Mouse (Mus musculus) forebrain, embryonic 16.5 days (tissue): ENCODE data around the gene Camp. TPM values are rescaled to one million over a fixed set of nuclear protein-coding genes. Genes with fewer than 3 reads are reported as not detected.

Experiments used
- ATAC-seq: fragments of 200-750 bp; cut with Nextera tagmentation; 2 replicates; pipeline ENCODE4 v1.8.0; 2017; ENCODE audit warnings: mild to moderate bottlenecking, moderate library complexity
- H3K27ac ChIP-seq: fragments of 300-500 bp; sonication (generic); 2 replicates; pipeline ENCODE4 v1.5.1; 2014; ENCODE audit warnings: low read length, control low read depth
- H3K27me3 ChIP-seq: fragments of 300-500 bp; sonication (generic); replicated peaks from 2 replicates; pipeline ENCODE4 v1.6.1; 2014; ENCODE audit warnings: low read length; ENCODE audit not compliant: control insufficient read depth, insufficient read depth
- H3K36me3 ChIP-seq: fragments of 300-500 bp; sonication (generic); 2 replicates; pipeline ENCODE4 v1.6.1; 2014; ENCODE audit not compliant: control insufficient read depth, insufficient read depth
- H3K4me1 ChIP-seq: fragments of 300-500 bp; sonication (generic); replicated peaks from 2 replicates; pipeline ENCODE4 v1.6.1; 2014; ENCODE audit warnings: low read length; ENCODE audit not compliant: control insufficient read depth, insufficient read depth
- H3K4me2 ChIP-seq: fragments of 300-500 bp; sonication (generic); 2 replicates; pipeline ENCODE4 v1.6.1; 2014; ENCODE audit warnings: mild to moderate bottlenecking, low read length, control low read depth
- H3K4me3 ChIP-seq: fragments of 300-500 bp; sonication (generic); replicated peaks from 2 replicates; pipeline ENCODE4 v1.5.1; 2014; ENCODE audit warnings: mild to moderate bottlenecking, low read length, control low read depth
- H3K9ac ChIP-seq: fragments of 300-500 bp; sonication (generic); replicated peaks from 2 replicates; pipeline ENCODE4 v1.6.1; 2014; ENCODE audit warnings: low read depth, low read length, control low read depth
- H3K9me3 ChIP-seq: fragments of 300-500 bp; sonication (generic); 2 replicates; pipeline ENCODE4 v1.6.1; 2016; ENCODE audit warnings: low read length; ENCODE audit not compliant: control insufficient read depth
- WGBS: fragments of 180-500 bp; shearing (Covaris S2); extraction: QIAGEN DNeasy Blood & Tissue Kit; methylation state at CpG from one replicate; pipeline ENCODE4 v1.1.7; 2014; 5-methylcytosine and 5-hydroxymethylcytosine counted together
- polyA plus RNA-seq: library from polyadenylated mRNA; unstranded; fragments of >200 nt; fragmentation: Nextera tagmentation; extraction: Ambion mirVana; gene quantifications from 2 replicates; pipeline ENCODE4 v1.2.1, GENCODE M21; 2015

Gene Camp
- polyA plus RNA-seq, 1 experiment from 2014 or later: not detected

DNA sequence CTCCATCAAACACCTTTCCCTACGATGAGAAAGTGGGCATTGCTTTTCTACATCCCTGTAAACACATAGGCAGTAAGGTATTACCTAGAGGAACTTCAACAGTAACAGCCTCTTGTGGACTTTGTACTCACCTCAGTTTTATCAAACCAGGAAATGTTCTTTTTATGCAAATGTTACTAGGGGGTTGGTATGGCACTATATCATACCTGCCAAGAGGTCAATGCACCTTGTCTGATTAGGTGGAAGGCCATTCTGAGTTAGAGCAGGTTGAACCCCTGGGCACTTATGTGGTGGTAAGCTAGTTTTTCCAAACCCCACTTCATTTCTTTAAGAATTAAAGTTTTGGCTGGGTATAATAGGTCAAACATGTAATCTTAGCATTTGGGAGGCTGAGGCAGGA lies 29.9 kb upstream of the Camp start:
- no peak overlapping the region for H3K27ac ChIP-seq
- ATAC-seq: no peak

DNA sequence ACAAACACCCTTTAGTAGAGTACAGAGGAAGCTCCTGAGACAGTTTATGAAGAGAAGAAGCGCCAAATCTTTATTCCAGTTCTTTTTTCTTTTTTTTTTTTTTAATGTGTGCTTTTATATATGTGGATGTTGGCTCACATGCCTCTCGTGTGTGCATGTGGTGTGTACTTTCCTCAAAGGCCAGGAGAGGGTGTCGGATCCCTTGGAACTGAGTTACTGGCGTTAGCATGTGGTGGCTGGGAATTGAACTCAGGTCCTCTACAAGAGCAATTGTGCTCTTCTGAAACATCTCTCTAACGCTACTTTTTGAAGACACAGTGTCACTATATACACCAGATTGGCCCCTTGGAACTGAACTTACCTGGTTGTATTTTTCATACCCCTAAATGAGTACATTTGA lies 28.2 kb upstream of the Camp start:
- Histone ChIP-seq H3K4me1 (peaks cover 14% of the 10 kb centered on the region), H3K27ac (no peak overlapping the region), H3K36me3 (peaks cover 23% of the 10 kb centered on the region), H3K4me2 (peak overlapping the region; percentile 66), H3K9me3 (no peaks in the 10 kb centered on the region), H3K27me3 (no peaks in the 10 kb centered on the region), H3K4me3 (peak overlapping the region; percentile 86; the same call in 1 of the 2 replicates), H3K9ac (0 out of 2 replicates have a peak overlapping the region, but pooled peaks have one; percentile 23)
- ATAC-seq: no peak
- 70% methylated on average over 5 of the region's 5 CpGs for WGBS

More for the DNA sequence above, 29.9 kb upstream of the Camp start:
- no peaks in the 10 kb centered on the region for H3K27me3 ChIP-seq
- no peaks in the 10 kb centered on the region for H3K9me3 ChIP-seq
- no peak overlapping the region for H3K9ac ChIP-seq
- no peak overlapping the region for H3K4me2 ChIP-seq
- peaks cover 14% of the 10 kb centered on the region for H3K4me1 ChIP-seq
- no peak overlapping the region for H3K4me3 ChIP-seq
- WGBS: 100% methylated on average over 1 of the region's 1 CpGs
- H3K36me3 ChIP-seq: peaks cover 35% of the 10 kb centered on the region

DNA sequence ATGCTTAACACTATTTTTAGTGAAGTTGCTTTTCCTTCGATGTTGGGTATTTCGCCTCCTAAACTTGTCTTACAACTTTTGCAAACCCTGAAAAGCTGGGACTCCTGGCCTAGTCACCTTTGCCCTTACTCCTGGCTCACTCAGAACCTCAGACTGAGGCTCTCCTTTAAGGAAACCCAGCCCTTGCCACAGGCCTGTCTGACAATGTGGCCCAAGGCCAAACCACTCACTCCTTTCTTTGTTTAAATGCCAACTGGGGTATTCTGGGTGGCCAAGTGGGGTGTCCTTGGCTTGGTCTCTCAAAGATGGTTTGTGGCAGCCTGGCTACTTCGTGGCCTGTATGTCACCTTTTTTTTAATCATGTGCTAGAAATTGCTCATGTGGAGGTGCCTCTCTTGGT lies 27.3 kb upstream of the Camp start:
- peak overlapping the region; percentile 94 for H3K9ac ChIP-seq
- H3K4me2 ChIP-seq: peak overlapping the region; percentile 66
- ATAC-seq: no peak
- 3% methylated on average over 3 of the region's 3 CpGs for WGBS
- peaks cover 14% of the 10 kb centered on the region for H3K4me1 ChIP-seq
- H3K27me3 ChIP-seq: no peaks in the 10 kb centered on the region
- H3K9me3 ChIP-seq: no peaks in the 10 kb centered on the region
- H3K4me3 ChIP-seq: peak overlapping the region; percentile 86
- H3K27ac ChIP-seq: no peak overlapping the region
- H3K36me3 ChIP-seq: peaks cover 16% of the 10 kb centered on the region

DNA sequence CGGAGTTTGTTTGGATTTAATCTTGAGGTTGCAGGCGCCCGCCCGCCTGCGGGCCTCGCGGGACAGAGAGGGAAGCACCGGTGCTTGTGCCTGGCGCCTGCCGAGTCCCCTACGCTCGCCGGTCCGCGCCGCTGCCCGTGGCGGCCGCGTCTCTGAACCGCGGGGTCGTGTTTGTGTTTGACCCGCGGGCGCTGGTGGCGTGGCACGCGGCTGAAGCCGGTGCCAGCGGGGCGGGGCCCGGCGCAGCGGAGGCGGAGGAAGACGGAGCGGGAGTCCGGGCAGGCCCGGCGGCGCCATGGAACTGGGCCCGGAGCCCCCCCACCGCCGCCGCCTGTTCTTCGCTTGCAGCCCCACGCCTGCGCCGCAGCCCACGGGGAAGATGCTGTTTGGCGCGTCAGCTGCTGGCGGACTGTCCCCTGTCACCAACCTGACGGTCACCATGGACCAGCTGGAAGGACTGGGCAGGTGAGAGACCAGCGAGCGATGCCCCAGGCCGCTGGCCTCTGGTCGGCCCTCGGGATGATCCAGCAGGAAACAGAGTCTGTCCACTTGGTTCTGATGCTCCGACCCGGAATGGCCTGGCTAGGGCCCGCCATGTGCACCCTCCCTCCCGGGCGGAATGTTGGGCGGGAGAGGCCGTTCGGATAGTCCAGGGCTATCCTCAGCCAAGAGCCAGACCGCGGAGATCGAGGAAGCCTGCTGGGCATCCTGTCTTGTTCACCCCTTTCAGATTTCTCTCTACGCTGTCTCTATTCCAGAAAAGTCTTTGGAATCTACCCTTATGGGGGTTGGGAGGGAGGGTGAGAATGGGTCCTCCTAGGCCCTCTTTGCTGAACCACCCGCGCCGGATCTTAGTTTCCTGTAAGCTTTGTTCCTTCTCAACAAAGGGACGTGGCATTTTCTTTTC lies 26.5 kb upstream of the Camp start:
- under 1% methylated on average over 66 of the region's 76 CpGs for WGBS
- Histone ChIP-seq H3K4me1 (peaks cover 14% of the 10 kb centered on the region), H3K9ac (peak overlapping the region; percentile 94), H3K4me3 (peak overlapping the region; percentile 86), H3K9me3 (no peaks in the 10 kb centered on the region), H3K27me3 (no peaks in the 10 kb centered on the region), H3K4me2 (peak overlapping the region; percentile 66), H3K36me3 (peaks cover 16% of the 10 kb centered on the region), H3K27ac (peak overlapping the region; percentile 83)
- ATAC-seq: peak; percentile 63

DNA sequence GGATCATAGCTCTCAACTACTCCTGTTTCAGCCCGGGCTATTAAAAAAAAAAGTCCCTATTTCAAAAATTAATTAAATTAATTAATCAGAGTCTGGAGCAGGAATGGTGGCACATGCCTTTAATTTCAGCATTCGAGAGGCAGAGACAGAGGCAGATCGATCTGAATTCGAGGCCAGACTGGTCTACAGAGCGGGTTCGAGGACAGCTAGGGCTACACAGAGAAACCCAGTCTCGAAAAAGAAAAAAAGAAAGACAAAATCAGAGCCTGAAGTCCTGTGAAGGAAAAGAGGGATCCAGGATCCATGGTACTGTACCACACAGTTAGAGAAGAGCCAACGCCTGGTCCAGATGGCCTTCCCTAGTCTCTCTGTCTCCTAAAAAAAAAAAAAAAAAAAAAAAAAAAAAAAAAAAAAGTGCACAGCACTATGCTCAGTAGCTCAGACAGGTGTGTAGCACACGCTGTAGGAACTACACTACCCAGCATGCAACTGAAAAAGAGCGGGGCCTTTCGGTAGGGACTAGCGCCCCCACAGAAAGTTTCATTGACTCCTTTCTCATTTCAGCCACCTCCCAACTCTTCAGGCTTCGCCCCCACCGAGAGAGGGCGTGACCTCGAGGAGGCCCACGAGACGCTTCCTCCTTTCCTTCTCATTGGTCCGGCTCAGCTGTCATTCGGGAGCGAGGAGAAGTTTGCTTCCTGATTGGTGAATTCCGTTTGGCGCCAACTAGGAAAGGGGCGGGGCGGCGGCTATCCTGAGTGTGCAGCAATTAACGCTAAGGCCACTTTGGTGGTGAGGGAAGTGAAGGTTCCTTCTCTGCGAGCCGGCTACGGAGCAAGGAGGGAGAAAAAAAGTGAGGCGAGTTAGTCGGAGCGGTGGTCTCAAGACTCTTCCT lies 25.6 kb upstream of the Camp start, which contains the start of gene Cdc25a:
Gene Cdc25a (plus strand): TSS at position 783 of the 895 bp plus-strand sequence.
- Histone ChIP-seq H3K27me3 (no peaks in the 10 kb centered on the region), H3K4me2 (peak within 1 kb of the TSS; percentile 66), H3K9ac (peak within 1 kb of the TSS; percentile 94), H3K9me3 (no peaks in the 10 kb centered on the region), H3K27ac (peak within 1 kb of the TSS; percentile 83), H3K4me1 (peaks cover 14% of the 10 kb centered on the region), H3K36me3 (peaks cover 10% of the 10 kb centered on the region; the same call in 1 of the 2 replicates), H3K4me3 (peak within 1 kb of the TSS; percentile 86)
- peak; percentile 93 for ATAC-seq
- WGBS: 6% methylated on average over 33 of the region's 33 CpGs

DNA sequence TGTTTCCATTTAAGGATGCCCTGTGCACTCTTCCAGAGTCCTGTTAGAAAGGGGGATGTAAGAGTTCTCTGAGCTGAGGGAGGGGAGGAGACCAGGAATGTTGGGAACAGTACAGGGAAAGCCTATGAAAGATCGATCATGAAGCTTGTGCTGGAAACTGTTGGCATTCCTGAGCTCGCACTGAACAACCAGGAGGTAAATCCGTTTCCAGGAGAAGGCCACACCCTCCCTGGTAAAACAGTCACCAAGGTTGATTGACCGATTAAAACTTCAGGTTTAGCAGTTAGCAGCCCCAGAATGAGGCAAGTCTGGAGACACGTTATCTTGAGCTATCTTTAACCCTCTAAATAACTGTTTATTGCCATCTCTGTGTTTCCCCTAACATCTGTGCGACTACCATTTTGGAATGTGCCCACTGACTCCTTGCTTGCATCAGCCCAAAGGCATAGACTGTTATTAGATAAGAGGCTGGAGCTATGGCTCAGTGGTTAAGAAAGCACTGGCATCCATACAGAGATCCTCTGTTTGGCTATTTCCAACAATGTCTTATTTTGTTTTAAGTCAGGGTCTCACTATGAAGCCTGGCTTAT lies 21.7 kb upstream of the Camp start:
- Histone ChIP-seq H3K4me2 (no peak overlapping the region), H3K27me3 (no peaks in the 10 kb centered on the region), H3K4me3 (no peak overlapping the region), H3K9ac (no peak overlapping the region), H3K4me1 (no peaks in the 10 kb centered on the region), H3K9me3 (no peaks in the 10 kb centered on the region), H3K36me3 (no peaks in the 10 kb centered on the region), H3K27ac (no peak overlapping the region)
- 41% methylated on average over 6 of the region's 6 CpGs for WGBS
- no peak for ATAC-seq

DNA sequence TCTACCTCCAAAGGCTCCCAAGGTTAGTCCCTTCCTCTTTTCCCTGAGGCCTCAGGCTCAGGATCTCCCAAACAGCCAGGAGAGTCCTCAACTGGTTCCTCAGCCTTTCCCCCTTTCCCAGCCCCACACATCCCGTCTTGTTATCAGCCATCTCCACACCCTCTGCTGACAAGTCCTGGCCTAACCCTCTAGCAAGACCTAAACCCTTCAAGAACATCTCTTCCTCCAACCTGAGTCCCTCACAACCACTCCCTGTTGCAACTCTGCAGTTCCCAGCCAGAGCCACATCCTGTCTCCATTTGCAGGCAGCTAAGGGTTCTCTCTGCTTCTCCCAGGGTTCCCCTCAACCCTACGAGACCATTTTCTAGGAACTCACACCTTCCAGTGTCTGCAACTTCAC lies 16.8 kb upstream of the Camp start:
- 81% methylated on average over 2 of the region's 2 CpGs for WGBS
- H3K4me2 ChIP-seq: no peak overlapping the region
- H3K36me3 ChIP-seq: no peaks in the 10 kb centered on the region
- H3K4me3 ChIP-seq: no peak overlapping the region
- no peak overlapping the region for H3K9ac ChIP-seq
- H3K27ac ChIP-seq: no peak overlapping the region
- no peaks in the 10 kb centered on the region for H3K9me3 ChIP-seq
- no peaks in the 10 kb centered on the region for H3K4me1 ChIP-seq
- no peak for ATAC-seq
- H3K27me3 ChIP-seq: no peaks in the 10 kb centered on the region

DNA sequence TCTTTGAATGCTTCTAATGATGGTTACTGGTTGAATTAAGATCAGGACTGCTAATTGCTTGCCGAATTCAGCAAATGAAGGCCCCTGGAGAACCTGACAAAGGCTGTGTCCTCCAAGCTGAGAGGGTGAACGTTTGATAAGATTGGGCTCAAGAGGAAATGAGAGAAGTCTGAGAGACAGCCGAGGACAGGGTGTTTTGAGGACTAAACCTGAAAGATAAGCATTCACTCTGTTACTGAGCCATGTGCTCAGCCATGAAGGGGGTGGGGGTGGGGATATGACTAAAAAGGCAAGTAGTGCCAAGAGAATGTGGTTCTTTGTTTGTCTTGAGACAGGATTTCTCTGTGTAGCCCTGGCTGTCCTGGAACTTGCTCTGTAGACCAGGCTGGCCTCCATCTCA lies 13.7 kb upstream of the Camp start:
- ATAC-seq: no peak
- Histone ChIP-seq H3K9me3 (no peaks in the 10 kb centered on the region), H3K36me3 (no peaks in the 10 kb centered on the region), H3K27me3 (no peaks in the 10 kb centered on the region), H3K9ac (no peak overlapping the region), H3K4me3 (no peak overlapping the region), H3K4me2 (no peak overlapping the region), H3K4me1 (no peaks in the 10 kb centered on the region), H3K27ac (no peak overlapping the region)
- WGBS: 39% methylated on average over 3 of the region's 3 CpGs
